Mouse (Mus musculus) fibroblast of lung, adult 2 months (primary cell): Measurements from ENCODE around the gene Frmd5.

ENCODE experiments used
- DNase-seq: peaks from one replicate; pipeline ENCODE4 v3.0.0-alpha.2; 2011; ENCODE audit warnings: low read depth

Frmd5 gene

GRCm38 (mm10) chr2:121761861-121762260, 45.0 kb downstream of the Frmd5 start:
- no peak for DNase-seq

- no peak for DNase-seq
Observed at GRCm38 (mm10) chr2:121761281-121761795, 45.5 kb downstream of the Frmd5 start.

- no peak for DNase-seq
Observed at GRCm38 (mm10) chr2:121760646-121761045, 46.2 kb downstream of the Frmd5 start.

GRCm38 (mm10) chr2:121758258-121758657, 48.6 kb downstream of the Frmd5 start:
- DNase-seq: no peak

- DNase-seq: no peak
Observed at GRCm38 (mm10) chr2:121756336-121756735, 50.6 kb downstream of the Frmd5 start.

GRCm38 (mm10) chr2:121755056-121755455, 51.8 kb downstream of the Frmd5 start:
- no peak for DNase-seq

- no peak for DNase-seq
Observed at GRCm38 (mm10) chr2:121750121-121750520, 56.8 kb downstream of the Frmd5 start.

GRCm38 (mm10) chr2:121741151-121741550, 65.7 kb downstream of the Frmd5 start:
- no peak for DNase-seq

GRCm38 (mm10) chr2:121739410-121739809, 67.5 kb downstream of the Frmd5 start:
- no peak for DNase-seq

- no peak for DNase-seq
Observed at GRCm38 (mm10) chr2:121733426-121733825, 73.5 kb downstream of the Frmd5 start.

GRCm38 (mm10) chr2:121730486-121730885, 76.4 kb downstream of the Frmd5 start:
- no peak for DNase-seq

GRCm38 (mm10) chr2:121728907-121729575, 77.8 kb downstream of the Frmd5 start:
- no peak for DNase-seq

- no peak for DNase-seq
Observed at GRCm38 (mm10) chr2:121724866-121725265, 82.0 kb downstream of the Frmd5 start.

- no peak for DNase-seq
Observed at GRCm38 (mm10) chr2:121723796-121724195, 83.1 kb downstream of the Frmd5 start.

- no peak for DNase-seq
Observed at GRCm38 (mm10) chr2:121719000-121719399, 87.9 kb downstream of the Frmd5 start.

GRCm38 (mm10) chr2:121717133-121717532, 89.8 kb downstream of the Frmd5 start:
- DNase-seq: no peak

- DNase-seq: no peak
Observed at GRCm38 (mm10) chr2:121713567-121713966, 93.3 kb downstream of the Frmd5 start.

- DNase-seq: no peak
Observed at GRCm38 (mm10) chr2:121711748-121712384, 95.0 kb downstream of the Frmd5 start.

- DNase-seq: no peak
Observed at GRCm38 (mm10) chr2:121709096-121709495, 97.8 kb downstream of the Frmd5 start.

GRCm38 (mm10) chr2:121707461-121707860, 99.4 kb downstream of the Frmd5 start:
- no peak for DNase-seq

GRCm38 (mm10) chr2:121705756-121706155, 101.1 kb downstream of the Frmd5 start:
- no peak for DNase-seq

- no peak for DNase-seq
Observed at GRCm38 (mm10) chr2:121699331-121699730, 107.6 kb downstream of the Frmd5 start.

GRCm38 (mm10) chr2:121695436-121695835, 111.5 kb downstream of the Frmd5 start:
- DNase-seq: no peak

GRCm38 (mm10) chr2:121688107-121688506, 118.8 kb downstream of the Frmd5 start:
- peak; percentile 51 for DNase-seq
